In the genomic region with DNA sequence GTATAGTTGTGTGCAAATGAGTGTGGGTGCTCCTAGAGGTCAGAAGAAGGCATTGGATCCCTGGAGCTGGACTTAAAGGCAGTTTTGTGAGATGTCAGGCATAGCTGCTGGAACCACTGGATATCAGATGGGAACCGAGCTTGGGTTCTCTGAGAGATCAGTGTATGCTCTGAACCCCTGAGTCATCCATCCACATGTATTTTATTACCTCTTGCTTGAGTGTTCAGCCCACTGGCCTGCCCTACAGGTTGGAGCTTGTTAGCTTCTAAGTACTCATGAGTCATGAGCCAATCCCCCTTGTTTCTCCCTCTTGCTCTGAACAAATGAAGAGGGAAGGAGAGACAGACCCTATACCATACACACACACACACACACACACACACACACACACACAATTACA, we compare ENCODE assay signal across 15 mouse cellular contexts.
DNase-seq lines count a peak whose midpoint lies in the region.
"Had no signal": no experiment of that assay in that cellular context is flagged by ENCODE, and none has a peak within 500 bp of the region (broad histone marks: within the 10 kb centered on the region; RNA-seq: fewer than 3 reads in every experiment).

No protein-coding gene starts in this region.

- peak; percentile 15 for DNase-seq in urinary bladder, postnatal 14 days (ENCODE audit: low spot score)
- DNase-seq in urinary bladder, adult 2 months (ENCODE audit: low spot score), result no peak
- DNase-seq in 3T3-L1 (ENCODE audit: low read depth, low spot score) (peak; percentile 77), NIH3T3 (ENCODE audit: low read depth) (peak; percentile 79)
- no peak for DNase-seq in adrenal gland, adult (ENCODE audit: inconsistent age in 2 of 2, low spot score in 1 of 2)
- DNase-seq: adrenal gland, adult 8-10 months; adrenal gland, postnatal 14 days; adrenal gland, postnatal 36 days; B cell, adult 2 months; cerebellum, adult 11-12 months; cerebellum, adult 2 months; cerebellum, adult 9-10 months; cerebellum, postnatal 10 days; cerebellum, postnatal 25 days; forebrain, postnatal 0 days had no signal

Comparison
In these comparisons a context has a peak if more than half of its experiments do, and no peak if none do; other contexts are left out.
1. DNase-seq: peak in urinary bladder, postnatal 14 days (single experiment), 3T3-L1 (single experiment) and NIH3T3 (single experiment); none in urinary bladder, adult 2 months (single experiment) and adrenal gland, adult (0 of 2).